Mouse (Mus musculus) forebrain, embryonic 11.5 days (tissue): Measurements from ENCODE around the gene Sbno2. TPM values are rescaled to one million over a fixed set of nuclear protein-coding genes. Genes with fewer than 3 reads are reported as not detected.

ENCODE experiments used
- ATAC-seq: fragments of 200-750 bp; cut with Nextera tagmentation; replicated peaks from 2 replicates; pipeline ENCODE4 v1.8.0; 2017; ENCODE audit warnings: moderate TSS enrichment; ENCODE audit not compliant: low FRiP score
- DNase-seq: peaks from one replicate; pipeline ENCODE4 v3.0.0-alpha.2; 2017; ENCODE audit warnings: low spot score
- H3K27ac ChIP-seq: fragments of 300-500 bp; sonication (generic); 2 replicates; pipeline ENCODE4 v1.5.1; 2014; ENCODE audit warnings: low read depth, low read length
- H3K27me3 ChIP-seq: fragments of 300-500 bp; sonication (generic); 2 replicates; pipeline ENCODE4 v1.6.1; 2014; ENCODE audit warnings: mild to moderate bottlenecking, low read length, mixed read lengths; ENCODE audit not compliant: control insufficient read depth, insufficient read depth
- H3K36me3 ChIP-seq: fragments of 300-500 bp; sonication (generic); 2 replicates; pipeline ENCODE4 v1.6.1; 2014; ENCODE audit warnings: mild to moderate bottlenecking, low read length, moderate library complexity, mixed read lengths; ENCODE audit not compliant: control insufficient read depth, insufficient read depth
- H3K4me1 ChIP-seq: fragments of 300-500 bp; sonication (generic); replicated peaks from 2 replicates; pipeline ENCODE4 v1.6.1; 2014; ENCODE audit warnings: low read length, mixed read lengths; ENCODE audit not compliant: control insufficient read depth, insufficient read depth
- H3K4me2 ChIP-seq: fragments of 300-500 bp; sonication (generic); 2 replicates; pipeline ENCODE4 v1.6.1; 2014; ENCODE audit warnings: low read depth, mild to moderate bottlenecking, low read length, moderate library complexity, mixed read lengths; ENCODE audit not compliant: severe bottlenecking
- H3K4me3 ChIP-seq: fragments of 300-500 bp; sonication (generic); 2 replicates; pipeline ENCODE4 v1.5.1; 2014; ENCODE audit warnings: low read depth, low read length
- H3K9ac ChIP-seq: fragments of 300-500 bp; sonication (generic); 2 replicates; pipeline ENCODE4 v1.6.1; 2014; ENCODE audit warnings: low read length
- H3K9me3 ChIP-seq: fragments of 300-500 bp; sonication (generic); 2 replicates; pipeline ENCODE4 v1.6.1; 2016; ENCODE audit warnings: low read length, mixed read lengths; ENCODE audit not compliant: control insufficient read depth
- WGBS: fragments of 180-500 bp; shearing (Covaris S2); extraction: QIAGEN DNeasy Blood & Tissue Kit; methylation state at CpG from one replicate; pipeline ENCODE4 v1.1.7; 2014; 5-methylcytosine and 5-hydroxymethylcytosine counted together
- polyA plus RNA-seq: library from polyadenylated mRNA; unstranded; fragments of >200 nt; fragmentation: Nextera tagmentation; extraction: Ambion mirVana; gene quantifications from 2 replicates; pipeline ENCODE4 v1.2.1, GENCODE M21; 2014

Sbno2 gene
- polyA plus RNA-seq, 1 experiment from 2014 or later, result 13.6 TPM

- Histone ChIP-seq H3K9ac (no peak overlapping the region), H3K9me3 (no peaks in the 10 kb centered on the region), H3K36me3 (no peaks in the 10 kb centered on the region), H3K4me1 (peaks cover 5% of the 10 kb centered on the region; the same call in 1 of the 2 replicates), H3K4me2 (no peak overlapping the region), H3K27me3 (peaks cover 30% of the 10 kb centered on the region), H3K27ac (no peak overlapping the region), H3K4me3 (no peak overlapping the region)
- WGBS, result 81% methylated on average over 3 of the region's 3 CpGs
- ATAC-seq (no peak), DNase-seq (no peak)
These were observed 88.0 kb downstream of the Sbno2 start for GRCm38 (mm10) chr10:80017361-80017760.

GRCm38 (mm10) chr10:80016931-80017330 lies 88.4 kb downstream of the Sbno2 start:
- Histone ChIP-seq H3K4me2 (no peak overlapping the region), H3K9me3 (no peaks in the 10 kb centered on the region), H3K4me3 (no peak overlapping the region), H3K27me3 (peaks cover 33% of the 10 kb centered on the region), H3K36me3 (no peaks in the 10 kb centered on the region), H3K9ac (no peak overlapping the region), H3K27ac (no peak overlapping the region), H3K4me1 (peaks cover 5% of the 10 kb centered on the region; the same call in 1 of the 2 replicates)
- WGBS, result 88% methylated on average over 10 of the region's 10 CpGs
- ATAC-seq (no peak), DNase-seq (no peak)

- Histone ChIP-seq H3K9me3 (no peaks in the 10 kb centered on the region), H3K36me3 (no peaks in the 10 kb centered on the region), H3K9ac (no peak within 1 kb of the TSS), H3K27ac (no peak within 1 kb of the TSS), H3K4me3 (no peak within 1 kb of the TSS), H3K4me2 (no peak within 1 kb of the TSS), H3K4me1 (peaks cover 5% of the 10 kb centered on the region; the same call in 1 of the 2 replicates), H3K27me3 (peaks cover 33% of the 10 kb centered on the region)
- ATAC-seq (no peak), DNase-seq (no peak)
- 73% methylated on average over 11 of the region's 11 CpGs for WGBS
These were observed 88.9 kb downstream of the Sbno2 start, which contains the start of gene Arhgap45 for GRCm38 (mm10) chr10:80016511-80016910. TSS of gene Arhgap45 (plus strand) at chr10:80016653.

GRCm38 (mm10) chr10:80015583-80015982 lies 89.8 kb downstream of the Sbno2 start:
- Histone ChIP-seq H3K27ac (no peak overlapping the region), H3K27me3 (peaks cover 33% of the 10 kb centered on the region), H3K36me3 (no peaks in the 10 kb centered on the region), H3K4me2 (no peak overlapping the region), H3K4me3 (no peak overlapping the region), H3K9ac (no peak overlapping the region), H3K9me3 (peaks cover 6% of the 10 kb centered on the region; the same call in 1 of the 2 replicates), H3K4me1 (peaks cover 5% of the 10 kb centered on the region; the same call in 1 of the 2 replicates)
- ATAC-seq, result no peak
- no peak for DNase-seq
- WGBS, result 83% methylated on average over 10 of the region's 10 CpGs

GRCm38 (mm10) chr10:80014484-80015290 lies 90.7 kb downstream of the Sbno2 start:
- 24% methylated on average over 28 of the region's 28 CpGs for WGBS

GRCm38 (mm10) chr10:80013609-80014008 lies 91.8 kb downstream of the Sbno2 start:
- WGBS, result 25% methylated on average over 25 of the region's 25 CpGs
- no peak for ATAC-seq
- H3K4me3 ChIP-seq, result no peak overlapping the region

More at GRCm38 (mm10) chr10:80014484-80015290, 90.7 kb downstream of the Sbno2 start:
- Histone ChIP-seq H3K27me3 (peaks cover 33% of the 10 kb centered on the region), H3K9ac (no peak overlapping the region), H3K4me1 (peaks cover 2% of the 10 kb centered on the region; the same call in 1 of the 2 replicates), H3K27ac (no peak overlapping the region), H3K4me3 (no peak overlapping the region), H3K36me3 (no peaks in the 10 kb centered on the region), H3K4me2 (no peak overlapping the region), H3K9me3 (peaks cover 8% of the 10 kb centered on the region; the same call in 1 of the 2 replicates)
- ATAC-seq, result no peak
- no peak for DNase-seq

GRCm38 (mm10) chr10:80011740-80012139 lies 93.6 kb downstream of the Sbno2 start:
- Histone ChIP-seq H3K27me3 (peaks cover 31% of the 10 kb centered on the region), H3K4me1 (no peaks in the 10 kb centered on the region), H3K27ac (no peak overlapping the region), H3K4me3 (no peak overlapping the region), H3K4me2 (no peak overlapping the region), H3K9ac (no peak overlapping the region), H3K36me3 (no peaks in the 10 kb centered on the region), H3K9me3 (peaks cover 8% of the 10 kb centered on the region; the same call in 1 of the 2 replicates)
- no peak for ATAC-seq
- WGBS, result 85% methylated on average over 6 of the region's 6 CpGs
- no peak for DNase-seq

More at GRCm38 (mm10) chr10:80013609-80014008, 91.8 kb downstream of the Sbno2 start:
- no peaks in the 10 kb centered on the region for H3K36me3 ChIP-seq
- H3K27me3 ChIP-seq, result peaks cover 31% of the 10 kb centered on the region
- no peak overlapping the region for H3K9ac ChIP-seq
- no peak overlapping the region for H3K27ac ChIP-seq
- no peak overlapping the region for H3K4me2 ChIP-seq
- no peaks in the 10 kb centered on the region for H3K4me1 ChIP-seq
- no peak for DNase-seq
- H3K9me3 ChIP-seq, result peaks cover 8% of the 10 kb centered on the region; the same call in 1 of the 2 replicates
